Mouse (Mus musculus) midbrain, embryonic 11.5 days (tissue): ENCODE results near the gene Ear14. TPM values are rescaled to one million over a fixed set of nuclear protein-coding genes. Genes with fewer than 3 reads are reported as not detected.
"Not testable (repeated sequence)": the region's sequence is repeated elsewhere in the genome, so short reads cannot be mapped to it uniquely, and the experiment has no call there.

Source experiments
- ATAC-seq: fragments of 200-750 bp; cut with Nextera tagmentation; 2 replicates; pipeline ENCODE4 v1.8.0; 2017; ENCODE audit warnings: moderate TSS enrichment, moderate library complexity; ENCODE audit not compliant: low FRiP score
- DNase-seq: peaks from one replicate; pipeline ENCODE4 v3.0.0; 2015; ENCODE audit warnings: low spot score; ENCODE audit errors: missing footprints
- H3K27ac ChIP-seq: fragments of 300-500 bp; sonication (generic); 2 replicates; pipeline ENCODE4 v1.5.1; 2014; ENCODE audit warnings: low read depth, low read length
- H3K27me3 ChIP-seq: fragments of 300-500 bp; sonication (generic); 2 replicates; pipeline ENCODE4 v1.6.1; 2014; ENCODE audit warnings: mild to moderate bottlenecking, low read length, moderate library complexity, mixed read lengths; ENCODE audit not compliant: control insufficient read depth, insufficient read depth
- H3K36me3 ChIP-seq: fragments of 300-500 bp; sonication (generic); 2 replicates; pipeline ENCODE4 v1.6.1; 2014; ENCODE audit warnings: mild to moderate bottlenecking, low read length, moderate library complexity, mixed read lengths; ENCODE audit not compliant: control insufficient read depth, insufficient read depth
- H3K4me1 ChIP-seq: fragments of 300-500 bp; sonication (generic); 2 replicates; pipeline ENCODE4 v1.6.1; 2014; ENCODE audit warnings: low read length; ENCODE audit not compliant: control insufficient read depth, insufficient read depth
- H3K4me2 ChIP-seq: fragments of 300-500 bp; sonication (generic); 2 replicates; pipeline ENCODE4 v1.6.1; 2014; ENCODE audit warnings: mild to moderate bottlenecking, moderate library complexity
- H3K4me3 ChIP-seq: fragments of 300-500 bp; sonication (generic); 2 replicates; pipeline ENCODE4 v1.5.1; 2014; ENCODE audit warnings: low read depth, low read length
- H3K9ac ChIP-seq: fragments of 300-500 bp; sonication (generic); 2 replicates; pipeline ENCODE4 v1.6.1; 2014; ENCODE audit warnings: low read length
- H3K9me3 ChIP-seq: fragments of 300-500 bp; sonication (generic); 2 replicates; pipeline ENCODE4 v1.6.1; 2016; ENCODE audit warnings: low read length; ENCODE audit not compliant: control insufficient read depth
- WGBS: fragments of 180-500 bp; shearing (Covaris S2); extraction: QIAGEN DNeasy Blood & Tissue Kit; methylation state at CpG from one replicate; pipeline ENCODE4 v1.1.7; 2014; 5-methylcytosine and 5-hydroxymethylcytosine counted together
- polyA plus RNA-seq: library from polyadenylated mRNA; unstranded; fragments of >200 nt; fragmentation: Nextera tagmentation; extraction: Ambion mirVana; gene quantifications from 2 replicates; pipeline ENCODE4 v1.2.1, GENCODE M21; 2014

Gene Ear14
- polyA plus RNA-seq: not detected in 2 replicates

DNA sequence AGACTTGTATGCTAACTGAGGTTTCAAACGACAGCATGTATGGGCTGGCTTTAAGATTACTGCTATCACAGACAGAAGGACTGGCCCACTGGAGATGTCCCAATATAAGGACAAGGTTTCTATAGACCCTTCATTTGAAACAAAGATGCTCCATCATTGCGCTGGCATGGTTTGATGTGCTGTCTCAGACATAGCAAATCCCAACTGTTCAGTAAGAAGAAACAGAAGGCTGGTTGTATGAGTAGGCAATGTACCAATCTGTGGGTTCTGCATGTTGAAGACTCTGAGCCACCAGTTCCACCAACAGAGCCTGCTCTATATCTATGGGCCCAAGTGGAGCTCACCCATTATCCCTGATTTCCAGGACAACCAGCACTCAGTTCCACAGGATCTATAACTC lies at the start of gene Ear14:
TSS of gene Ear14 (plus strand) at position 277 of the 400 bp plus-strand sequence.
- H3K27me3 ChIP-seq: no peaks in the 10 kb centered on the region
- no peaks in the 10 kb centered on the region for H3K9me3 ChIP-seq
- H3K36me3 ChIP-seq: no peaks in the 10 kb centered on the region
- no peak for DNase-seq
- no peaks in the 10 kb centered on the region for H3K4me1 ChIP-seq
- H3K27ac ChIP-seq: no peak within 1 kb of the TSS
- H3K4me2 ChIP-seq: no peak within 1 kb of the TSS
- H3K9ac ChIP-seq: no peak within 1 kb of the TSS
- no peak for ATAC-seq
- H3K4me3 ChIP-seq: no peak within 1 kb of the TSS
- WGBS: 89% methylated on average over 2 of the region's 2 CpGs

GRCm38 (mm10) chr14:51156056-51156735 lies 47.0 kb upstream of the Ear14 start:
- no peak for DNase-seq
- WGBS: 85% methylated on average over 5 of the region's 5 CpGs
- H3K36me3 ChIP-seq: no peaks in the 10 kb centered on the region
- ATAC-seq: no peak
- no peak overlapping the region for H3K4me3 ChIP-seq
- H3K9ac ChIP-seq: no peak overlapping the region
- no peaks in the 10 kb centered on the region for H3K27me3 ChIP-seq
- H3K9me3 ChIP-seq: no peaks in the 10 kb centered on the region
- H3K27ac ChIP-seq: no peak overlapping the region
- no peaks in the 10 kb centered on the region for H3K4me1 ChIP-seq
- no peak overlapping the region for H3K4me2 ChIP-seq

- H3K9me3 ChIP-seq: no peaks in the 10 kb centered on the region
- no peak overlapping the region for H3K4me2 ChIP-seq
- H3K27ac ChIP-seq: no peak overlapping the region
- 90% methylated on average over 4 of the region's 4 CpGs for WGBS
- no peaks in the 10 kb centered on the region for H3K4me1 ChIP-seq
- H3K27me3 ChIP-seq: no peaks in the 10 kb centered on the region
- ATAC-seq (no peak), DNase-seq (no peak)
- no peaks in the 10 kb centered on the region for H3K36me3 ChIP-seq
- H3K9ac ChIP-seq: no peak overlapping the region
- no peak overlapping the region for H3K4me3 ChIP-seq
Observed at GRCm38 (mm10) chr14:51156736-51157068, 46.5 kb upstream of the Ear14 start.

- H3K27me3 ChIP-seq: no peaks in the 10 kb centered on the region
- H3K9me3 ChIP-seq: no peaks in the 10 kb centered on the region
- no peaks in the 10 kb centered on the region for H3K36me3 ChIP-seq
- H3K4me3 ChIP-seq: no peak overlapping the region
- H3K4me2 ChIP-seq: no peak overlapping the region
- H3K27ac ChIP-seq: no peak overlapping the region
- no peaks in the 10 kb centered on the region for H3K4me1 ChIP-seq
- 85% methylated on average over 1 of the region's 1 CpGs for WGBS
- ATAC-seq (no peak), DNase-seq (no peak)
- no peak overlapping the region for H3K9ac ChIP-seq
Observed at GRCm38 (mm10) chr14:51157072-51157471, 46.1 kb upstream of the Ear14 start.

- not testable (repeated sequence) for H3K4me2 ChIP-seq, H3K9me3 ChIP-seq, H3K27me3 ChIP-seq, H3K9ac ChIP-seq, ATAC-seq, H3K27ac ChIP-seq, H3K36me3 ChIP-seq, DNase-seq, H3K4me1 ChIP-seq, H3K4me3 ChIP-seq
- 92% methylated on average over 3 of the region's 3 CpGs for WGBS
Observed at GRCm38 (mm10) chr14:51161976-51162375, 41.2 kb upstream of the Ear14 start, which contains the start of gene Rnase2b. Rnase2b (plus strand) TSS chr14:51162260.

GRCm38 (mm10) chr14:51163323-51163722 lies 39.9 kb upstream of the Ear14 start:
- H3K27ac ChIP-seq, H3K4me3 ChIP-seq, H3K27me3 ChIP-seq, H3K9me3 ChIP-seq, H3K9ac ChIP-seq, H3K4me1 ChIP-seq, H3K4me2 ChIP-seq, H3K36me3 ChIP-seq, DNase-seq, ATAC-seq: not testable (repeated sequence)
- WGBS: 89% methylated on average over 6 of the region's 6 CpGs

GRCm38 (mm10) chr14:51165435-51165834 lies 37.8 kb upstream of the Ear14 start:
- Histone ChIP-seq H3K27me3 (no peaks in the 10 kb centered on the region), H3K9ac (no peak overlapping the region), H3K36me3 (no peaks in the 10 kb centered on the region), H3K4me1 (no peaks in the 10 kb centered on the region), H3K27ac (no peak overlapping the region), H3K4me3 (no peak overlapping the region), H3K4me2 (no peak overlapping the region), H3K9me3 (no peaks in the 10 kb centered on the region)
- 100% methylated on average over 1 of the region's 1 CpGs for whole genome bisulfite sequencing
- ATAC-seq: no peak
- DNase-seq: no peak

DNA sequence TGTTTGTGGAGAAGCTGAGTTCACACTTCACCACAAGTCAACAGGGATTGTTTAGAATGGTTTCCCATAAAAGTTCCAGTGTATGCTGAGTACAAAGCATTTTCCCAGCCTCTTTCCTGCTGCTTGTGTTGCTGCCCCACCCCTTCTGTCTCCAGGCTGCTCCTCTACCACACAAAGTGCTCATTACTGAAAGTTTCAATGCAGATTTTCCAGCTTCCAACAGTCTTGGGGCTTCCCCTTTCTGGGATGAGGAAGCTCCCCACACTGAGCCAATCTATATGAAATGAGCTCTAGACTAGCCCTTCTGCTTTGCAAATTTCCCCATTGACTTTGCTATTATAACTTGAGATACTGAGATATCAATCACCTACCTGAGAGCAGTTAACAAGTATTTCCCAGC lies 37.1 kb upstream of the Ear14 start:
- DNase-seq: no peak
- Histone ChIP-seq H3K9me3 (no peaks in the 10 kb centered on the region), H3K4me3 (no peak overlapping the region), H3K36me3 (no peaks in the 10 kb centered on the region), H3K4me2 (no peak overlapping the region), H3K9ac (no peak overlapping the region), H3K27me3 (no peaks in the 10 kb centered on the region), H3K27ac (no peak overlapping the region), H3K4me1 (no peaks in the 10 kb centered on the region)
- ATAC-seq: no peak

DNA sequence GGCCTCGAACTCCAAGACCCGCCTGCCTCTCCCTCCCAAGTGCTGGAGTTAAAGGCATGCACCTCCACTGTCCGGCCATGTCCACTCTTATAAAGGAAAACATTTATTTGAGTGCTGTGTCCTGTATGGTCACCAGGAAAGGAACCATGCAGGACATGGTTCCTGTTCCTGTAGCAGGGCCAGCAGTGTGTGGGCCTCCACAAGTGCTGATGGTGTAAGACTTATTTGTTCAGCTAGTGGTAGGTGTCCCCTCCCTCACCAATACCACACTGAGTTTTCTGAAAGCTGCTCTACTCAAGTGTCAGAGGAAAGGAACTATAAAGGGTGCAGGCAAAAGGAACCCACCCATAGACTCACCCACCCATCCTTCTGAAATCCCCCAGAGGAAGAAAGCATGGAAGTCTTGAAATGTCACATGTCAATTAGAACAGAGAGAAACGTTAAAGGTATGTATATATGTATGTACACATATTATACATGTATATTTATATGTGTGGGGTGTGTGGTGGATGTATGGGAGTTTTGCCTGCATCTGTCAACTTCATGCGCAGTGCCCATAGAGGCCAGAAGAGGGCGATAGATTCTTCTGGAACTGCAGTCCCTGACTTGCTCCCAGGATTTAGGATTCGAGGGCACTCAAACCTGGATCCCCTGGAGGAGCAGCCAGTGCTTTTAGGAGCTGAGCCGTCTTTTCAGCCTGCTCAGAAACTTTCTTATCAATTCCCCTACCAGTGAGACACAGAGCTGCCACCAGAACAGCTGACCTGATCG lies 30.9 kb upstream of the Ear14 start:
- ATAC-seq: 0 out of 2 replicates have a peak, but pooled peaks have one; percentile 48

More for the DNA sequence above, 30.9 kb upstream of the Ear14 start:
- H3K4me3 ChIP-seq, H3K27me3 ChIP-seq, H3K4me1 ChIP-seq, H3K36me3 ChIP-seq, H3K27ac ChIP-seq, H3K9ac ChIP-seq, H3K4me2 ChIP-seq, H3K9me3 ChIP-seq: not testable (repeated sequence)
- 36% methylated on average over 9 of the region's 9 CpGs for WGBS
- peak; percentile 93 for DNase-seq
